Mouse (Mus musculus) monocyte, adult 2 months (primary cell): ENCODE measurements at regions not wholly inside any gene's neighbourhood (a gene's known extent, or its start where the extent isn't known, plus 50 kb on each side); places are given as distances from the start of the nearest gene placed in this dataset.
A peak's percentile ranks its signal among the peaks of the same experiment; 100 is the strongest.

Experiments used
- DNase-seq, 2 experiments: peaks; one replicate each; pipeline ENCODE4 v3.0.0; 2022; ENCODE audit warnings: low spot score in 2 of 2, low read depth in 1 of 2

- DNase-seq, result no peak
These were observed 69.1 kb upstream of the Zdhhc17 start for GRCm38 (mm10) chr10:111079051-111079450.

GRCm38 (mm10) chr10:111077632-111078031 is 67.7 kb upstream of the Zdhhc17 start:
- no peak for DNase-seq

- DNase-seq, result peak; percentile 19 to 31
These were observed 64.0 kb upstream of the Zdhhc17 start for GRCm38 (mm10) chr10:111073851-111074430.

GRCm38 (mm10) chr10:111073262-111073661 is 63.3 kb upstream of the Zdhhc17 start:
- no peak for DNase-seq

GRCm38 (mm10) chr10:111072554-111072909 is 62.6 kb upstream of the Zdhhc17 start:
- DNase-seq, result no peak

- DNase-seq, result no peak
These were observed 62.0 kb upstream of the Zdhhc17 start for GRCm38 (mm10) chr10:111071805-111072553.

- no peak for DNase-seq
These were observed 56.2 kb upstream of the Zdhhc17 start for GRCm38 (mm10) chr10:111066146-111066545.

- DNase-seq, result no peak
These were observed 50.7 kb upstream of the Zdhhc17 start for GRCm38 (mm10) chr10:111060626-111061025.
